Mouse (Mus musculus): Measurements from ENCODE around the gene Lrrc59. TPM values are rescaled to one million over a fixed set of nuclear protein-coding genes. Genes with fewer than 3 reads are reported as not detected.

Lrrc59 gene
- total RNA-seq (2021): 10 to 100 TPM; 86.6 to 90.4 TPM

GRCm38 (mm10) chr11:94629199-94629883, at the start of gene Lrrc59:
TSS of gene Lrrc59 (plus strand) at chr11:94629767.
- peak; percentile 94 to 95 for DNase-seq (ENCODE audit: low spot score in 2 of 2)
- intact Hi-C loops (cut with DNase I): loop anchor here (5.0 kb wide), 1 partner anchor 82 kb away; the partner anchor contains the start of gene Rsad1

DNA sequence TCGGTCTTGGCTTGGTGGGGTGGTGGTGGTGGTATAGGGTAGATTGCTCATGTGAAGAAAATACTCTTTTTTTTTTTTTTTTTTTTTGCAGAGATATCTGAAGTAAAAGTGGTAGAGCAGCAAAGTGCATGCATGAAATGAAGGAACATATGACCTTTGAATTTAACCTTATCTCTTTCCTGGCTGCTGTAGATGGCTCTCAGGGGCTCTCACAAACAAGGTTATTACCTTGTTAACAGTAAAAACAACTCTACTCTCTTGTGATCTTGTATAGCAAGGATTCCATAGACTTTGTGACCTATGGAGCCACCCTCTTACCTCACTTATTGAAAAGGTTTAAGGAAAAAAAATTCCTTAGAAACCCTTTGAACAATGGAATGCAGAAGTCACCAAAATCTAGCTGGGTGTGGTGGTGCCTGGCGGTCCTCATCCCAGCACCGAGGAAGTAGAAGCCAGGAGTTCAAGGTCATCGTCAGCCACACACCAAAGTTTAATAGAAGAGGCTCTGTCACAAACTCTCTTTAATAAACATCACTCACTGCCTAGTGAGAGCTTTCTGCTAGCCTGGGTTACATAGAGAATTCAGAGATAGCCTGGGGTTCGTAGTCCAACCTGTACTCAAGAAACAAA, 49.3 kb upstream of the Lrrc59 start:
- intact Hi-C loops (cut with DNase I): no loop called here
- no peak for DNase-seq (ENCODE audit: low spot score in 2 of 2)

DNA sequence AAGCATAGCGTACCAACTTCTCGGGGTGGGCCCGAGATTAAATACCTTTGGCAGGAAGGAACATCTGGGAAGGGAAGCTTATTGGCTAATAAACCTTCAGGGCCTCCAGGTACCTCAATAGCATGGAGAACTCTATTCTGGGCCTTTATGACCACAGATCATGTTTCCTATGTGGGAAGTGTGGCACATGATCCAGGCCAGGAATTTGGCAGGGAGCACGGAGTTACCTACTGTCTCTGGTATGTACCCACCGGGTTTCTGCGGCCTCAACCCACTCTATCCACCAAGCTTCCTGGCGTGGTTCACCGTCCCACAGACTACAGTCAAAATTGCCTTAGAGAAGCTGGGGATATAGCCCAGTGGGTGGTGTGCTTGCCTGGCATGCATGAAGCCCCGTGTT, 44.5 kb upstream of the Lrrc59 start:
- intact Hi-C loops (cut with DNase I): no loop called here
- DNase-seq (ENCODE audit: low spot score in 2 of 2): no peak

DNA sequence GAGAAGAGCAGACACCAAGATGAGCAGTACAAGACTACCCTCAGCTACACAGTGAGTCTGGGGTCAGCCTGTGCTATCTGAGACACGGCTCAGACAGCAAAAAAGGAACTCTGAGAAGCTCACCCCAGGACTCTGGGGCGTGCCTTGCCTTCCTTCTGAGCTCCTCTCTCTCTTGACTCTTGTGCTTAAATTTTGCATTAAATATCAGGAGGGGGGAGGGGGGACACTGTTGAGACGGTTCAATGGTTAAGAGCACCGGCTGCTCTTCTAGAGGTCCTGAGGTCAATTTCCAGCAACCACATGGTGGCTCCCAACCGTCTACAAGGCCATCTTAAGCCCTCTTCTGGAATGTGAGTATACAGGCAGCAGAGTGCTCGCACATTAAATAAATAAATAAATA, 42.1 kb upstream of the Lrrc59 start:
- intact Hi-C loops (cut with DNase I): no loop called here
- no peak for DNase-seq (ENCODE audit: low spot score in 2 of 2)

DNA sequence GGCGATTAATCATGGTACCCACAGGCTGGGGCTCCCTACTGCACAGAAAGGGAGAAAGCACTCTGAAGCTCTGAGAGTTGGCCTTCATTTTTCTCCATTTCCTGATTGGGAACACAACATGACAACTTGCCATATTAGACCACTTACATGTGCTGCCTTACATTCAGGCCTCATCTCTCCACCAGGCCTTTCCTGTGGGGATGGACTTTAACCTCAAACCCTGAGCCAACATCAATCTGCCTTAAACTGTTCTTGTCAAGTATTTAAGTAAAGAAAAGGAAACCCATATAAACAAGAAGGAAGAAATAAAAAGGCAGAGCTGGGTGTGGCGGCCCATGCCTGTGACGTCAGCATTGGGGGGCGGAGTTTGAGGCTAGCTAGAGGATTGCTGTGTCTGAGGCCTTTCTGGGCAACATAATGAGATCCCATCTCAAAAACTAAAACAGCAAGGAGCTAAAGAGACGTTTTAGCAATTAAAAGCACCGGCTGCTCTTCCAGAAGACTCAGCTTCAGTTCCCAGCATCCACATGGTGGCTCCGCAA, 33.2 kb upstream of the Lrrc59 start:
- intact Hi-C loops (cut with DNase I): no loop called here
- no peak for DNase-seq (ENCODE audit: low spot score in 2 of 2)

GRCm38 (mm10) chr11:94597319-94597718, 32.2 kb upstream of the Lrrc59 start:
- DNase-seq (ENCODE audit: low spot score in 2 of 2): no peak
- intact Hi-C loops (cut with DNase I): no loop called here

DNA sequence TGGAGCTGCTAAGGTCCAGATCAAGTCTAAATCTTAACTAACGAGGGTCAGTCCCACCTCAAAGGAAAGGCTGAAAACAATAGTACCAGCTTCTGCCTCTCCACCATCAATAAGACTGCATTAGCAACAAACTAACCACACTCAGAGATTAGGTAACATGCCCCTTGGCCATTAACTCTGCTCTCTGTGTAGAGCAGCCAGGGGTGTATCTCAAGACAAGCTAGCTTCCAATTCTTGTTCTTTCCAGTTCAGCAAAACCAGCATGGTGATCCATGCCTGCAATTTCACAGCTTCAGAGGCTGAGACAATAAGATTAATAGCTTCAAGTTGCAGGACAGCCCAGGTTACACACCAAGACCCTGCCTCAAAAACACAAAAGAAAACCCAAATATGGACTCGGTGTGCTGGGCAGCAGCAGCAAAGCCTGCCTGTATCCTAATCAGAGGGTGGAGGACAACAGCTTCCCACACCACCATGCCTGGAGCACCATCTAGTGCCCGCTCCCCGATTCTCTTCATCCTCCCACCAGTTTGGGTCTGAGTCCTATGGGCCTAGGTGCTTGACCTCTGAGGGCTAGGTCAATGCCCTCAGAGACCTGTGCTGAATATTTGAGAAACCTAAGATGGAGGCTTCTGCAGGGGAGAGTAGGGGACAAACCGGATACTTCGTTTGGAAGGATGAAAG, 31.0 kb upstream of the Lrrc59 start:
- no peak for DNase-seq (ENCODE audit: low spot score in 2 of 2)
- intact Hi-C loops (cut with DNase I): no loop called here

DNA sequence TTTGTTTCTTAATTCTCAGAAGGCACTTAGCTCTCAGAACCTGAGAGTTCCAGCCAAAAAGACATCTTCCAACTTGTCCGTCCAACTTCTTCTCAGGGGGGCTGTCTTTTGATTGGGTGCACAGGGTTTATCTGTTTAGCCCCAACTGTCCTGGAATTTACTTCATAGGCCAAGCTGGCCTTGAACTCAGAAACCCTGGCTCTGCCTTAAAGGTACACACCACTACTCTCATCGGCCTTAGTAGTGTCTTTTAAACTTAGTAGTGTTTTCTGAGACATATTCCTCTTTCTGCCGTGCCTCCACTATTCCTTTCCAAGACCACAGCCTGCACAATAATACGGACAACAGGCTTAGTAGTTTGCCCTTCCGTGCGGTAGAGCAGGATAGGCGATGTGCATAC, 29.1 kb upstream of the Lrrc59 start:
- intact Hi-C loops (cut with DNase I): no loop called here

GRCm38 (mm10) chr11:94601321-94602281, 28.0 kb upstream of the Lrrc59 start, which contains the start of gene Acsf2:
TSS of gene Acsf2 (minus strand) at chr11:94601871.
- intact Hi-C loops (cut with DNase I): no loop called here
- DNase-seq (ENCODE audit: low spot score in 2 of 2): peak; percentile 10 to 21

More for the DNA sequence above, 29.1 kb upstream of the Lrrc59 start:
- no peak for DNase-seq (ENCODE audit: low spot score in 2 of 2)

GRCm38 (mm10) chr11:94602356-94602955, 27.1 kb upstream of the Lrrc59 start:
- no peak for DNase-seq (ENCODE audit: low spot score in 2 of 2)
- intact Hi-C loops (cut with DNase I): no loop called here

DNA sequence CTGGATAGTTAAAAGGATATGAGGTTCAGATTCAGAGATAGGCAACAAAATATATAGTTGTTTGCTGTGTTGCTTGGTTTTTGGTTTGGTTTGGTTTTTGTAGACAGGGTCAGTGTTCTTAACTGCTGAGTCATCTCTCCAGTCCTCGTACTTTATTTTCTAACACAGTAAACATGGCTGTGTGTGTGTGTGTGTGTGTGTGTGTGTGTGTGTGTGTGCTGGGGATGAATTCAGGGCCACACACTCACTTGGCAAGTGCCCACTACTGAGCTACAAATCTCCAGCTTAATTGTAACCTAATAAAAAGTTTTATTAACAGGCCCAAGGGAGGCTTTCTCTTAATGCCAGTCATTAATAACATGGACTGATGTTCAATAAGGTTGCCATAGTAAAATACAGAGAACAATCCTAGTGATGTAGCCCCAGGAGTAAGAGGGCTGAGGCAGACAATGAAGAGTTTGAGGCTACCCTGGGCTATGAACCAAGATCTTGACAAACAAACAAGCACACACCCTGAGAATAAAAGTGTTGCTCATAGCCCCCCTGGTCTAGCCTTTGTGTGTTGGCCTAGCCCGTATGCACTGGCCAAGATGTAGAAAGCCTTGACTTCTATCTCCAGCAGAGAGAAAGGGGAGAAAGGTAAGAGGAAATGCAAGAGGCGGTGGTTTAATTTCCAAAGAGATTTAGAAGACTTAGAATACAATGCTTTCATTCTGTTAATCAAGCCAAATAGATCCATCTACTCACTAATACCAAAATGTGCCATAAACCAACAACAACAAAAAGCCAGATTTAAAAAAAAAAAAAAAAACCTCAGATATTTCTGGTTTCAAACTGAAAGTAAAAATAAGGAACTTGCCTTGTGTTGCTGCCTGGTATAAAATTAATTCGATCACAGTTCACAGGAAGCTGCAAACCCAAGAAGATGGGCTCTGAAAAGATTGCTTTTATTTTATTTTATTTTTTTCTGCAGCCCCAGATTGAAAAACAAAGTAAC, 18.5 kb upstream of the Lrrc59 start:
- no peak for DNase-seq (ENCODE audit: low spot score in 2 of 2)
- intact Hi-C loops (cut with DNase I): no loop called here

DNA sequence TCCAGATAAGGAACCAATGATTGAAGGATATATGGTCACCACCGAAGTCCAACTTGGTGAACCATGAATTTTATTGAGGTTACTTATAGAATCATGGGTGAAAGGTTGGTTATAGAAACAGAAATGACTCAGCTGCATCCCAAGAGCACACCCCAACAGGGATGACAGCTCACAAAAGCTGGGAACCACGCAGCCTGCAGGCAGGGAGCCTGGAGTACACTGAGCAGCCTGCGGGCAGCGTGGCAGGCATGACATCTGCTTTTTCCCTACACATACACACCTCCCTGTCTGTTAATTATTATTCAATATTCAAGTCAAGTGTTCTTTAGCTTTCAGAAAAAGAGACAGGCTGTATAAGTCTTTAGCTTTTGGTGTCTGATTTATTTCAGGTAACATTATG, 15.0 kb upstream of the Lrrc59 start:
- no peak for DNase-seq (ENCODE audit: low spot score in 2 of 2)
- intact Hi-C loops (cut with DNase I): no loop called here

- no peak for DNase-seq (ENCODE audit: low spot score in 2 of 2)
- intact Hi-C loops (cut with DNase I): no loop called here
Measured at GRCm38 (mm10) chr11:94615494-94615893, 14.1 kb upstream of the Lrrc59 start.

- no peak for DNase-seq (ENCODE audit: low spot score in 2 of 2)
- intact Hi-C loops (cut with DNase I): no loop called here
Measured at GRCm38 (mm10) chr11:94617646-94618045, 11.9 kb upstream of the Lrrc59 start.

- no peak for DNase-seq (ENCODE audit: low spot score in 2 of 2)
- intact Hi-C loops (cut with DNase I): no loop called here
Measured at GRCm38 (mm10) chr11:94620766-94621457, 8.7 kb upstream of the Lrrc59 start.

GRCm38 (mm10) chr11:94621458-94621852, 8.1 kb upstream of the Lrrc59 start:
- intact Hi-C loops (cut with DNase I): no loop called here
- no peak for DNase-seq (ENCODE audit: low spot score in 2 of 2)

DNA sequence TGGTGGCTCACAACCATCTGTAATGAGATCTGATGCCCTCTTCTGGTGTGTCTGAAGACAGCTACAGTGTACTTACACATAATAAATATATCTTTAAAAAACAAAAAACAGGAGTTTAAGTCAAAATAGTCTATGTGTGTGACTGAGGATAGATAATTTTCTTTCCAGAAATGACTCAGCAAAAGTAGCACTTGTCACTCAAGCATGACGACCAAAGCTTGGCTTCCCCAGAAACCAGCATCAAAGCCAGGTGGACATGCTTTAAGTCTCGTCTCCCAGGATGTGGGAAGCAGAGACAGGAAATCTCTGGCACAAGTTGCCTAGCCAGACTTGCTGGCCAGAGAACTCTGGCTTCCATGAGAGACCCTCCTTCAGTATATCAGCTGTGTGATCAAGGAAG, 7.4 kb upstream of the Lrrc59 start:
- intact Hi-C loops (cut with DNase I): no loop called here
- no peak for DNase-seq (ENCODE audit: low spot score in 2 of 2)
